Mouse (Mus musculus): Measurements from ENCODE around the gene Wdr45. TPM values are rescaled to one million over a fixed set of nuclear protein-coding genes. Genes with fewer than 3 reads are reported as not detected.

Wdr45 gene
- polyA plus RNA-seq, 1 experiment from 2014 or later = 32.5 TPM

DNA sequence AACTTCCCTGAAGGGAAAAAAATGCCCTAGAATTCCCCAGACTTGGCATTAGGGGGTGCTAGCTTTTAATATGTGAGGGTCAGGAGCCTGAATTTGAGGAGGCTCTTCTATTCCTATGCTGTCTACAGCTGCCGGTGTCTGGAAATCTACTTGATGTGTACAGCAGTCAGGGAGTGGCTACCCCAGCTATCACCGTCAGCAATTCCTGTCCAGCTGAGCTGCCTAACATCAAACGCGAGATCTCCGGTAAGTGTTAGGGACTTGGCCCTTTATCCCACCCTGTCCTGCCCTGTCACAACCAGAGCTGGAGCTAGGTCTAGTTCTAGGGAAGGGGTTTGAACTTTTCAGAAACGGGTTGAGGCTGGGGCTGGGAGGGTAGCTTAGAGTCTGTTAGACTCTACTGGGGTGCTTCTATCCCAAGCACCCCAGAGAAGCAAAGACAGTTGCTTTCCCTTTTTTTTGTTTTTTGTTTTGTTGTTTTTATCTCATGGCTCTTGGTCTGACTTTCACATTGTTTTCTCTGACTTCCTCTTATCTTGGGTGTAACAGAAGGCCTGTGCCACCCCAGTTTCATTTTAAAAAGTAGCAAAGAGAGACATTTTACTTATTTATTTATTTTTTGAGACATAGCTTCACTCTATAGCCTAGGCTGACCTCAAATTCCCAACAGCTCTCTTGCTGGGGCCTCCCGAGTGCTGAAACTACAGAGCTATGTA, 55.3 kb downstream of the Wdr45 start:
- Histone ChIP-seq H3K36me3 (peaks cover 10% of the 10 kb centered on the region; the same call in 1 of the 2 replicates), H3K9me3 (no peaks in the 10 kb centered on the region), H3K4me1 (0 out of 2 replicates have a peak, but pooled peaks cover 5% of the 10 kb centered on the region), H3K27me3 (replicated peaks) (no peaks in the 10 kb centered on the region), H3K27ac (no peak overlapping the region), H3K4me3 (replicated peaks) (no peak overlapping the region), H3K9ac (no peak overlapping the region), H3K4me2 (no peak overlapping the region)
- ATAC-seq (ENCODE audit: insufficient read depth, low FRiP score, low read depth) = no peak
- WGBS = 90% methylated on average over 7 of the region's 7 CpGs

DNA sequence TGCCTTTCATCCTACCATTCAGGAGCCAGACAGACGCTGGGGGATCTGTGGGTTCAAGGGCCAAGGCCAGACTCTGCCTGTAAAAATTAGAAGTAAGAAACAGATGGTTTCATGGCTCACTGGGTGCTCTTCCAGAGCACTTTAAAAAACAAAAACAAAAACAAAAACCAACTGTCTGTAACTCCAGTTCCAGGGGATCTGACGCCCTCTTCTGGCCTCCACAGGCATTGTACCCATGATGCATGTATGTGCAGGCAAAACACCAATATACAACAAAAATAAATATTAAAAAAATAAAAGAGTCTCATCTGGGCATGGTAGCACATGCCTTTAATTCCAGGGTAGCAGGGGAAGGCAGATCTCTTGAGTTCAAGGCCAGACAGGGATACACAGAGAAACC, 58.6 kb downstream of the Wdr45 start:
- H3K27me3 ChIP-seq (replicated peaks) = no peaks in the 10 kb centered on the region
- no peak overlapping the region for H3K4me2 ChIP-seq
- no peak for ATAC-seq (ENCODE audit: insufficient read depth, low FRiP score, low read depth)
- no peak overlapping the region for H3K27ac ChIP-seq
- no peak overlapping the region for H3K4me3 ChIP-seq (replicated peaks)
- H3K36me3 ChIP-seq = peaks cover 10% of the 10 kb centered on the region; the same call in 1 of the 2 replicates
- no peak overlapping the region for H3K9ac ChIP-seq
- WGBS = 63% methylated on average over 2 of the region's 2 CpGs
- no peaks in the 10 kb centered on the region for H3K9me3 ChIP-seq
- no peaks in the 10 kb centered on the region for H3K4me1 ChIP-seq

DNA sequence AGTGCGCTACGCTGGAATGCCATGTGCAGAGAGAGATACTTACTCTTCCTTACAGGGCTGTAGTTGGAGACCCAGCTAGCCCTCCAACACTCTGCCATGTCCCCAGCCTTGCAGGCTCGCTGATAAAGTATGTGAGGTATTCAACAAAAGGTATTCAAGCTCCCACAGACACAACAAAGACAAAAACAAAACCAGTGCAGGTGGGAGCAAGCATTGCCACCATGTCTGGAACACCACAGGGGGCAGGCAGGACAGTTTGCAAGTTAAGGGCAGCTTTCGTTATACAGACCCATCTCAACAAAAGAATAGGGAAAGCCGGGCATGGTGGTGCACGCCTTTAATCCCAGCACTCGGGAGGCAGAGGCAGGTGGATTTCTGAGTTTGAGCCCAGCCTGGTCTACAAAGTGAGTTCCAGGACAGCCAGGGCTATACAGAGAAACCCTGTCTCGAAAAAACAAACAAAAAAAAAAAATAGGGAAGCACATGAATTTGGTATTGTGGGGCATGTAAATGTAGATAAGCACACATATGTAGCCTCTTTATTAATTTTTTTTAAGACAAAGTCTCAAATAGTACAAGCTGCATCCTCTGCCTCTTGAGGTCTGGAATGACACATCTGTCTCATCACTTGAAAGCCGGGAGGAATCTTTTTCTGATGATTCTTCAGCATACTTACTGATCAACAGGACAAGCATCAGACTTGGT, 61.5 kb downstream of the Wdr45 start:
- no peak for ATAC-seq (ENCODE audit: insufficient read depth, low FRiP score, low read depth)
- Histone ChIP-seq H3K9me3 (no peaks in the 10 kb centered on the region), H3K36me3 (peaks cover 2% of the 10 kb centered on the region; the same call in 1 of the 2 replicates)

DNA sequence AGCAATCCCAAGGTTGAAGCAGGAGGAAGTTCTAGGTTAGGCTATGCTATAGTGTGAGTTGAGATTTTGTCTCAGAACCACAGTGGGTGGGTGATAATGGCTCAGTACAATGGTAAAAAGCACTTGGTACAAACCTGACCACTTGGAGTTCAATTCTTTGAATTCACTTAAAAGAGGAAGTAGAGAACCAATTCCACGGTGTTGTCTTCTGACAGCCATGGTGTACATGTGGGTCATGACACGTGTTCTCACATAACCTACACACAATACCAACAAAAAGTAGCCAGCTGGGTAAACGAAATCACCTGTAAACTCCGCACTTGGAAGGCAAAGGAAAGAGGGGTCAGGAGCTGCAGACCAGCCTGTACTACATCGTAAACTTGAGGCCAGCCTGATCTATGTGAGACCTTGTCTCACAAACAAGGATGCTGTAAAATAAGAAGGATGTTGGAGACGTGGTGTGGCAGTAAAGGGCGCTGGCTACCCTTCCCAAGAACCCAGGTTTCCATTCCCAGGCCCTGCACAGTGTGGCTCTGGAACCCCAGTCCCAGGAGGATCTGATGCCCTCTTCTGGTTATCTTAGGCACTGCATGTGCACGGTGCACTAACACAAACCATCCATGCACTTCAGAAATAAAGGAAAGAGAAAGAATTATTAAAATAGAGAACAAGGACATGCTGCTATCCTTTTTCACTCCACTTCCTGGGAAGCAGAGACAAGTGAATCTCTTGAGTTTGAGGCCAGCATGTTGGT, 62.4 kb downstream of the Wdr45 start:
- Histone ChIP-seq H3K4me2 (no peak overlapping the region), H3K9me3 (no peaks in the 10 kb centered on the region), H3K27me3 (replicated peaks) (no peaks in the 10 kb centered on the region), H3K9ac (no peak overlapping the region), H3K4me1 (no peaks in the 10 kb centered on the region), H3K27ac (no peak overlapping the region), H3K36me3 (no peaks in the 10 kb centered on the region; the same call in 1 of the 2 replicates), H3K4me3 (replicated peaks) (no peak overlapping the region)
- peak; percentile 77 for ATAC-seq (ENCODE audit: insufficient read depth, low FRiP score, low read depth)
- 46% methylated on average over 8 of the region's 8 CpGs for WGBS

More for the DNA sequence above, 61.5 kb downstream of the Wdr45 start:
- H3K27ac ChIP-seq = no peak overlapping the region
- no peak overlapping the region for H3K4me3 ChIP-seq (replicated peaks)
- H3K4me1 ChIP-seq = no peaks in the 10 kb centered on the region
- no peaks in the 10 kb centered on the region for H3K27me3 ChIP-seq (replicated peaks)
- 74% methylated on average over 9 of the region's 9 CpGs for WGBS
- no peak overlapping the region for H3K4me2 ChIP-seq
- no peak overlapping the region for H3K9ac ChIP-seq

Other genes starting within 250 kb of the Wdr45 start
- gene Foxp3, start 140.7 kb upstream of the Wdr45 start, polyA plus RNA-seq (2015; fragmentation: Nextera tagmentation; extraction: Ambion mirVana) = 0.04 and 0.12 TPM in 2 replicates
- 1.6 and 2.0 TPM in 2 replicates for gene Ppp1r3f, start 140.1 kb upstream of the Wdr45 start, polyA plus RNA-seq (2015; fragmentation: Nextera tagmentation; extraction: Ambion mirVana)
- gene Ccdc22, start 108.8 kb upstream of the Wdr45 start, polyA plus RNA-seq (2015; fragmentation: Nextera tagmentation; extraction: Ambion mirVana) = 28.0 and 29.0 TPM in 2 replicates
- 0.04 TPM in 1 of 2 replicates, not detected in the other for gene Cacna1f, start 107.2 kb upstream of the Wdr45 start, polyA plus RNA-seq (2015; fragmentation: Nextera tagmentation; extraction: Ambion mirVana)
- 7.3 and 7.5 TPM in 2 replicates for gene Syp, start 75.9 kb upstream of the Wdr45 start, polyA plus RNA-seq (2015; fragmentation: Nextera tagmentation; extraction: Ambion mirVana)
- gene Prickle3, start 57.1 kb upstream of the Wdr45 start, polyA plus RNA-seq (2015; fragmentation: Nextera tagmentation; extraction: Ambion mirVana) = 10.7 and 10.8 TPM in 2 replicates
- gene Plp2, start 42.9 kb upstream of the Wdr45 start, polyA plus RNA-seq (2015; fragmentation: Nextera tagmentation; extraction: Ambion mirVana) = 223 and 255 TPM in 2 replicates
- gene Magix, start 33.1 kb upstream of the Wdr45 start, polyA plus RNA-seq (2015; fragmentation: Nextera tagmentation; extraction: Ambion mirVana) = 0.54 and 0.74 TPM in 2 replicates
- 33.0 and 34.9 TPM in 2 replicates for gene Gpkow, start 17.2 kb upstream of the Wdr45 start, polyA plus RNA-seq (2015; fragmentation: Nextera tagmentation; extraction: Ambion mirVana)
- 1.5 TPM in 1 of 2 replicates, not detected in the other for gene Gm45208, start 7.9 kb downstream of the Wdr45 start, polyA plus RNA-seq (2015; fragmentation: Nextera tagmentation; extraction: Ambion mirVana)
- 58.3 and 60.9 TPM in 2 replicates for gene Praf2, start 14.1 kb downstream of the Wdr45 start, polyA plus RNA-seq (2015; fragmentation: Nextera tagmentation; extraction: Ambion mirVana)
- 16.0 and 22.2 TPM in 2 replicates for gene Ccdc120, start 36.6 kb downstream of the Wdr45 start, polyA plus RNA-seq (2015; fragmentation: Nextera tagmentation; extraction: Ambion mirVana)
- gene Tfe3, start 48.2 kb downstream of the Wdr45 start, polyA plus RNA-seq (2015; fragmentation: Nextera tagmentation; extraction: Ambion mirVana) = 26.2 and 29.9 TPM in 2 replicates
- gene Gripap1, start 75.4 kb downstream of the Wdr45 start, polyA plus RNA-seq (2015; fragmentation: Nextera tagmentation; extraction: Ambion mirVana) = 38.9 and 42.4 TPM in 2 replicates
- 1.4 and 1.5 TPM in 2 replicates for gene Kcnd1, start 108.0 kb downstream of the Wdr45 start, polyA plus RNA-seq (2015; fragmentation: Nextera tagmentation; extraction: Ambion mirVana)
- gene Otud5, start 127.0 kb downstream of the Wdr45 start, polyA plus RNA-seq (2015; fragmentation: Nextera tagmentation; extraction: Ambion mirVana) = 44.3 and 44.7 TPM in 2 replicates
- gene Pim2, start 163.9 kb downstream of the Wdr45 start, polyA plus RNA-seq (2015; fragmentation: Nextera tagmentation; extraction: Ambion mirVana) = 10.3 and 15.9 TPM in 2 replicates
- gene Slc35a2, start 169.7 kb downstream of the Wdr45 start, polyA plus RNA-seq (2015; fragmentation: Nextera tagmentation; extraction: Ambion mirVana) = 39.0 and 39.4 TPM in 2 replicates
- 110 and 111 TPM in 2 replicates for gene Pqbp1, start 184.9 kb downstream of the Wdr45 start, polyA plus RNA-seq (2015; fragmentation: Nextera tagmentation; extraction: Ambion mirVana)
- 141 and 148 TPM in 2 replicates for gene Timm17b, start 185.0 kb downstream of the Wdr45 start, polyA plus RNA-seq (2015; fragmentation: Nextera tagmentation; extraction: Ambion mirVana)
- gene Gm10491, start 193.5 kb downstream of the Wdr45 start, polyA plus RNA-seq (2015; fragmentation: Nextera tagmentation; extraction: Ambion mirVana) = not detected in 2 replicates
- gene Gm10490, start 195.2 kb downstream of the Wdr45 start, polyA plus RNA-seq (2015; fragmentation: Nextera tagmentation; extraction: Ambion mirVana) = not detected in 2 replicates
- 13.0 and 13.2 TPM in 2 replicates for gene Pcsk1n, start 205.5 kb downstream of the Wdr45 start, polyA plus RNA-seq (2015; fragmentation: Nextera tagmentation; extraction: Ambion mirVana)
- gene Eras, start 214.3 kb downstream of the Wdr45 start, polyA plus RNA-seq (2015; fragmentation: Nextera tagmentation; extraction: Ambion mirVana) = not detected in 2 replicates
- gene Hdac6, start 233.6 kb downstream of the Wdr45 start, polyA plus RNA-seq (2015; fragmentation: Nextera tagmentation; extraction: Ambion mirVana) = 19.9 and 22.4 TPM in 2 replicates